Mouse (Mus musculus) embryonic fibroblast, embryonic 13.5 days (primary cell): ENCODE data around the gene Cgn.
"Not testable (repeated sequence)": the region's sequence is repeated elsewhere in the genome, so short reads cannot be mapped to it uniquely, and the experiment has no call there.

Experiments
- CTCF ChIP-seq: IDR thresholded peaks from 2 replicates; pipeline ENCODE4 v1.5.1; 2011; ENCODE audit warnings: mild to moderate bottlenecking, control low read depth, low read length, moderate library complexity, borderline replicate concordance; ENCODE audit not compliant: insufficient read depth
- POLR2A ChIP-seq: IDR thresholded peaks from 2 replicates; pipeline ENCODE4 v1.6.1; 2011; ENCODE audit warnings: low read depth, mild to moderate bottlenecking, control low read depth, low read length, moderate library complexity

DNA sequence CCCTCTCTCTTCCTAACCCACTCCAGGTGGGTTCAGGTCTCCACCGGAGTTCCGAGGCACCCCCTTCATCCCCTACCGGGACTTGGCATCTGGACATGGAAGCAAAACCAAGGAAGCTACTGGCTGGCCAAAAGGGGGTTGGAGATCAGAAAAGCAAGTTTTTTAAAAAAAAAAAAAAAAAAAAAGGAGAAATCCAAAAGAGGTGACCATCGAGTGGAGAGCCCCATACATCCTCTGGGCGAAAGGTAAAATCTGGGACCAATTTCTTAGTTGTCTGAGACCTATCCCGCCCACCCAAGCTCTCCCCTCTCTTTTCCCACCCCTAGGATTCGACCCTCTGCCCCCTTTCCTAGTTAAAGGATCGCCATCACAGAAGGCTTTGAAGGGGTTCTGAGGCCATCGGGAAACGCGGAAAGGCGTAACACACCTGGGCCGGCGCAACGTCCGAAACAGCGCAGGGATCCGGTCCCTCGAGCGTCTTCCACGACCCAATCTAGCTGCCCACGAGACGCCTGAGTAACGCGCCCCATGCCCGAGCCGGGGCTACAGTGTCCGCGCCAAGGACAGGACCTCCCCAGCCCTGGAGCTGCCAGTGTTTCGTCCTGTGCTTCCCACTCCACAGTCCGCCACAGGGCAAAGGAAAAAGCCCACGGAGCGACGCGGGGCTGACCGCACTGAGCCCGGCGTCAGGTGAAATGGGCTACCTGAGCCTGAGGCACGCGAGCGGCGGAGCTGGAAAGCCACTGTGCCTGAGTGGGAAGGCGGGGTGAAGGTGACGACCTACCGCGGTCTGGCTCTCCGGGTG lies 28.8 kb downstream of the Cgn start:
- TF ChIP-seq CTCF, POLR2A: not testable (repeated sequence)
